Mouse (Mus musculus) lung, adult 2 months (tissue): ENCODE measurements around the gene Ly6g6d.

Source experiments
- CTCF ChIP-seq: fragments of 200-500 bp; IDR thresholded peaks from 2 replicates; pipeline ENCODE4 v1.5.1; 2011; ENCODE audit warnings: mild to moderate bottlenecking, low read length, control low read depth; ENCODE audit not compliant: insufficient read depth
- POLR2A ChIP-seq: fragments of 200-500 bp; IDR thresholded peaks from 2 replicates; pipeline ENCODE4 v1.6.1; 2011; ENCODE audit warnings: low read depth, mild to moderate bottlenecking, control low read depth, low read length, borderline replicate concordance; ENCODE audit errors: extremely low read depth

GRCm38 (mm10) chr17:35079778-35080177, 1.9 kb upstream of the Ly6g6d start:
- no peak for TF ChIP-seq POLR2A
- TF ChIP-seq CTCF = no peak
